Mouse (Mus musculus) lung, adult 2 months (tissue): Measurements from ENCODE around the gene Prc1.

Experiments
- CTCF ChIP-seq: fragments of 200-500 bp; IDR thresholded peaks from 2 replicates; pipeline ENCODE4 v1.5.1; 2011; ENCODE audit warnings: mild to moderate bottlenecking, low read length, control low read depth; ENCODE audit not compliant: insufficient read depth
- POLR2A ChIP-seq: fragments of 200-500 bp; IDR thresholded peaks from 2 replicates; pipeline ENCODE4 v1.6.1; 2011; ENCODE audit warnings: low read depth, mild to moderate bottlenecking, control low read depth, low read length, borderline replicate concordance; ENCODE audit errors: extremely low read depth

DNA sequence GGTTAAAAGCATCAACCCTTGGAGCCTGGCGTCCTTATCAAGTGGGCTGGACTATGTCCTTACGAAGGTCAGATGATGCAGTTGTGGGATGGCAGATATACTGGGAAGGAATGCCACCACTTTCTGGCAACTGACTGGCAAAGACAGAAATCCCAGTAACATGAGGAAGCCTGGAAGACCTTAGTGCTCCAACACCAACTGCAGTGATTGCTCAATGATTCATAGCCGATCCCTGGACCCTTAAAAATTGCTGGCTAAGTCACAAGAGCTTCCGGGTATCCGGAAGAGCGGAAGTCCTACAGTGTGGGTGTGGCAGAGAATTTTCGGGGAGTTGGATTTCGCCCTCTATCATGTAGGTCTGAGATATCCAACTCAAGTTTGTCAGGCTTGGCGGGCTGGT is 51.9 kb downstream of the Prc1 start:
- TF ChIP-seq CTCF (no peak), POLR2A (no peak)
